Mouse (Mus musculus): Measurements from ENCODE around the gene Galc.

Gene Galc

GRCm38 (mm10) chr12:98180807-98181206, 78.5 kb downstream of the Galc start:
- DNase-seq (ENCODE audit: low read depth) = no peak

GRCm38 (mm10) chr12:98180235-98180800, 78.9 kb downstream of the Galc start:
- DNase-seq (ENCODE audit: low read depth) = no peak

- DNase-seq (ENCODE audit: low read depth) = no peak
These were observed 79.8 kb downstream of the Galc start for GRCm38 (mm10) chr12:98179496-98179895.

- DNase-seq (ENCODE audit: low read depth) = no peak
These were observed 82.6 kb downstream of the Galc start for GRCm38 (mm10) chr12:98176632-98177031.

- DNase-seq (ENCODE audit: low read depth) = no peak
These were observed 97.4 kb downstream of the Galc start for GRCm38 (mm10) chr12:98161901-98162300.

GRCm38 (mm10) chr12:98160867-98161266, 98.4 kb downstream of the Galc start:
- DNase-seq (ENCODE audit: low read depth) = no peak

Measured in c-Kit-positive CD71-negative TER-119-negative erythroid progenitor cells, embryonic 14.5 days (primary cell).